Mouse (Mus musculus) adrenal gland, postnatal 10 days (tissue): ENCODE measurements at regions not wholly inside any gene's neighbourhood (a gene's known extent, or its start where the extent isn't known, plus 50 kb on each side); places are given as distances from the start of the nearest gene placed in this dataset.

Experiments
- DNase-seq: peaks from one replicate; pipeline ENCODE4 v3.0.0; 2021; ENCODE audit warnings: mixed read lengths

DNA sequence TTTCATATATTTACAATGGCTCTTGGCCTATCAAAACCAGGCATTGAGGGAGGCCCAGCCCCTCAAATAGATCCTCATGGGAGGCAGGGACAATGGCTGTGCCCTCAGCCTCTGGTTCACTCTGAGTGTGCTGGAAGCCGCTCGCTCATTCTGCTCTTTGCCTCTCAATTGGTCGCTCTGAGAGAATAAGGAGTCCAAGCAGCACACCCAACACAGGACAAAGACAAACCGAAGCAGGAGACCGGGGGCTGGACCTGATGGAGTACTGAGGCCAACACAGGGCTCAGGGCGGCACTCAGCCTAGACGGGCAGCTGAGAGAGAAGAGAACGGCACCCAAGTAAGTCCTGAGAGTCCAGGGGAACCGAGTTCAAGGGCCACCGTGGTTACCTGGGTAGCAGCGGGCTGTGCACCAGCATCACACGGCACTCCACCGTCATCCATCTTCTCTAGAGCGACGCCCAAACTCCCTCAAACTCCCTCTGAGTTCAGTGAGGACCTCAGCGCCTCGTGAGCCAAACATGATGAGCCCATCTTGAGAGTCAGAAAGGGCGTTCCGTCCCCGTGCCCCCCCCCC lies 145.8 kb downstream of the Setd4 start:
- no peak for DNase-seq

GRCm38 (mm10) chr16:93456706-93457425 lies 147.0 kb downstream of the Setd4 start:
- peak; percentile 13 for DNase-seq

DNA sequence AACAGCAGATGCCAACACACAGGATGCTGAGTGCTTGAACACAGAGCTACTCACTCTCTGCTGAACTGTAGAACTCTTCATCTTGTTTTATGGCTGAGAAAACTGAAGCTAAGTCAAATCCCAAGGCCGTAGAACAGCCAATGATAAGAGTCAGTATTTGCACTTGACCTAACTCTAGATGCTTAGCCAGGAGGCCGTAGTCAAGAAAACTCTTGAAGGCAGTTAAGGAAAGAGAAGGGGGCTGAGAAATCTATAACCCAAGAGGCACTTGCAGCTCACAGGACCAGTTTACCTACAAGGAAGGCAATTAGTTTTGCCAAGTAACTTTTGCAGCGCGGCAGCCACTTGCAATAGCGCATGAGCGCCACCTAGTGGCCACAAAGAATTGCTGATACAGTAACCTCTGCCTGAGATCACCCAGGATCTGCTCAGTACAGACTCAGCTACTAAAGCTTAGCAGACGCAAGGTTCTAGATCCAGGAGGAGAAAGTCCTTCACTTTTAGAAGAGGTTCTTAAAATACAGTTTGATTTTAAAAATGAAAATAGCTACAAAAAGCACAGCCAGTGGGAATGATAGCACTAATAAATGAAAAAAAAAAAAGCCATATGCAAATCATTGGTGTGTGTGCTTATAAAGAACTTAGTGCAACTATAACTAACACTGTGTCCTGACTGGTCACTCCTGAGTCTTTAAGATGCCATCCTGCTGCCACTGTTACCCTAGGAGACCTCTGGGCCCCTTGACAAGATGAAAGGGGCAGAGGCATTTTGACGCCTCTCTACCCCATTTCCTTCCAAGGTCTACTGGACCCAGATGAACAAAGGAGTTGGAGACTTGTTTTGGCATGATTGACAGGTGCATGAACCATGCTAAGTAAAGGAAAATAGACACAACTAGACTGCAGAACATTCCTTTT lies 149.5 kb downstream of the Setd4 start:
- peak; percentile 91 for DNase-seq

DNA sequence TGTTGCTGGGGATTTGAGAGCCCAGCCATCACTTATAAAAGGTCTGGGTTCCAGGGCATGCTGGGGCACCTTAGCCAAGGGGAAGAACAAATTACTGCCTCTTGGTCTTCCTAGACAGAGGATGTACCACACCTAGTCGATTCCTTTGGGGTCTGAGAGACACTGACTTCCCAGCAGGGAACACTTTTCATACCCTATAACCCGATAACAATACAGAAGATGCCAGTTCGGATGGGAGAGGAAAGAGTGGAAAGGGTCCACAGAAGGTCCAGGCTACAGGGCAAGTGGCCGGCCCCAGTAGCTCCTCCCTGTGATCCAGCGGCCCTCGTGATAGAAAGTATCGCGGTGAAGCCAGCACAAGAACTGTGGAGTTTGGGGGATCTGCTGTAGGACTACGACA lies 150.8 kb downstream of the Setd4 start:
- DNase-seq = no peak

GRCm38 (mm10) chr16:93450896-93451295 lies 153.0 kb downstream of the Setd4 start:
- no peak for DNase-seq

- DNase-seq = no peak
These were observed 153.9 kb downstream of the Setd4 start for GRCm38 (mm10) chr16:93449925-93450324.

DNA sequence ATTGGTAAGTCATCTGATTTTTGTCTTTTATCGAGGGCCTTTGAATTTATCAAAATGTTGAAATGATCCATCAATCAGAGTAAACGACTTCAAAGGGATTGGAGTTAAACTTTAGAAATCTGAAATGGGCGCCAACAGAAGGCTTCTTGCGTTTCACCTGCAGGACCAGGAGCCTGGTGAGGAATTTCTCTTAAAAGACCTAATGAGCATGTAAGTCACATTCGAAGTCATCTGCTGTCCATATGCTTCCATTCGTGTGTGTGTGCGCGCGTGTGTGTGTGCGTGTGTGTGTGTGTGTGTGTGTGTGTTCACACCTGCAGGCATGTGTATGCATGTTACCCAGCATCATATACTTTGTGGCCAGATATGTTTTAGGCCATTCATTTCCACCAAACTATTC lies 155.7 kb downstream of the Setd4 start:
- DNase-seq = no peak

GRCm38 (mm10) chr16:93446970-93447369 lies 156.9 kb downstream of the Setd4 start:
- DNase-seq = no peak

DNA sequence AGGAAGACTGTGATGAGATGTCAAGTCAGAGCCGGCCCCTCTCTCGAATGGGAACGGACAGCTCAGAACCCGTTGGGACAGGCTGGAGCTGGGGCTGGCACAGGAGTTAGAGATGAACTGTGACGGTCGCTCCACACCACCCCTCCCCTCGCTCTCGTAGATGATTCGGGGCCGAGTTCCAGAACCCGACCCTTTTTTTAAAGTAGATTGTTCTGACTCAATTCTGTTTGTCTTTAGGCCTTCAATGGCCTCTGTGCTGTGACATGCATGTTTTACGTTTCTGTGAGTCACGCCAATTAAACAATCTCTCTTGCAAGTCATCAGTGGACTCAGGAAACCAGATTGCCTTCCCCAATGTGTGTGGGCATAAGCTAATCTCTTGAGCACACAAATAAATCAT lies 157.7 kb downstream of the Setd4 start:
- DNase-seq = no peak

DNA sequence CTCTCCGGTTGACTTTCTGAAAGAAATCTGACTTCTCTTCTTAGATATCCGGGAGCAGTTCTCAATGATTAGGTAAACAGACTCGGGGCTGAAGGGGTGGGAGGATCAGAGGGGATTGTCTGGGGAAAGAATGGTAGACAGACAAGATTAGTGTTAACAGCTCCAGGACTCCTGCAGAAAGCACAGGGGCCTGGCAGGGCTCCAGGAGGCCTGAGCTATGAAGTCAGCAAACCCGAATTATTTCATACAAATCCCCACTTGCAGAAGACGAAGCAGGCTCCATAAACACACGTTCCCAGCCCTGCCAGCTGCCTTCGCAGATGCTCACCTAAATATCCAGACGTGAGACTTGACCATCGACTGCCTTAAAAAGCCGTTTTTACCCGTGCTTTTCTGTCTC lies 161.0 kb downstream of the Setd4 start:
- peak; percentile 32 for DNase-seq

GRCm38 (mm10) chr16:93437608-93438425 lies 166.0 kb downstream of the Setd4 start:
- no peak for DNase-seq

DNA sequence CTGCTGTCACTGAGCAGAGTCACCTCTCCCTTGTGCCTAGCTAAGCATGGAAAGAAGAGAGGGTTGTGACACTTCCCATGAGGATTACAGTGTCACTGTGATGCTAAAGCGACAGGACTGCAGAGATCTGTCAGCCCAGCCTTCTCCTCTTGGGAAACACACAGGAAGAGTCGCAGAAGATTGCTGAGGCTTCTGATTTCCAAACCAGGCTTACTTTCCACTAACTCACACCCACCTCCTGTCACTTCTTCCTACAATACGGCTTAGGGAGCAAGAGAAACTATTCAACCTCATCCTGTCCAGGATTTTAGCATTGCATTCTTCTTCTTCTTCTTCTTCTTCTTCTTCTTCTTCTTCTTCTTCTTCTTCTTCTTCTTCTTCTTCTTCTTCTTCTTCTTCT lies 167.1 kb downstream of the Setd4 start:
- DNase-seq = no peak

DNA sequence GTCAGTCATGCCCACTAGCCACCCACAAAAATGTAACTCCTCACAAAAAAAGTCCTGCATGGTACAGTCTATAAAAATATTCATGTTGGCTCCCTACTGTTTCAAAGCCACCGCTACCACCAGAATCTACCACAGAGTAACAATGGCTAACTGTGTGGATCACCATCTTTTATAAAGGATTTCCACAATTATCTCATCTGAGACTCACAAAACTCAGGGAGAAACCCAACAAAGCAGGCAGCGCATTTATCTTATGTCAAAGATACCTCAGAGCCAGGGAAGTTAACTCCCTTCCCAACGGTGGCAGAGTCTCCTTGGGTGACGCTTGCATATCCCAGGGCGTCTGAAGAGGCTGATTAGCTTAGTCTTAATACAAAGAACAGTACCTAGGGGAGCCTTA lies 172.5 kb downstream of the Setd4 start:
- no peak for DNase-seq

DNA sequence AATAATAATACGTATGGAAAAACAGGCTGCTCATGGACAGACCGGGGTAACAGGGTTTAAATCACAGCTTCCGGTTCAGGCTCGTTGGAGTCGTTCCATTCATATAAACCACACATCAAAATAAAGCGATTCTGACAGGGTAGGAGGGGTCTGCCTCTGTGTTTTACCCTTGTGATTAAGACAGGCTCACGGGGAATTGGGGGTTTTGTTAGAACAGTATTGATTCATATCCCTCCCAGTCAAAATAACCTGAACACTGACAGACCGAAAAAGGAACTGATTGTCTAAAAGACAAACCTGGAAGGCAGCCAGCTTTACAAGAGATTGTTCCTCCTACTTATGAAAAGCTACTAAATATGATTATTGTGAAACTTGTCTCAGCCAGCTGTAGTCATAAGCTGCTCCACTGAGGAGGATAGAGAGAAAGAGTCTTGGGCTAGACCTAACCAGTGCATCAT lies 174.5 kb downstream of the Setd4 start:
- no peak for DNase-seq

DNA sequence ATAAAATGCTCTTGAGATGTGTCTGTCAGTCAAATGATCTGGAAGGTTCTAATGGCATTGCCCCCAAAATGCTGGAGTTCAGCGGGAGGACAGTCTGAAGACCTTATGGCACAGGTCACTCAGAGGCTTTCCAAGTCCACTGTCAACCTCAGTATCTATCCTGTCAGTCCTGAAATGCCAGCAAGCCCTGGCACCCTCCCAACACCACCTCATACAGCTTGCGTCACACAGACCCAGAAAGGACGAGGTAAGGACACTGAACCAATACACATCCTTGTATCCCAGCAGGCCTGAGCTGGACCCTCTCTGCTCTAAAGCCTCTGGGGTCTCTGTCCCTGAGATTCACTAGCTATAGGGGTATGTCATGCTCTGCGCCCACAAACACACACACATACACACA lies 176.6 kb downstream of the Setd4 start:
- DNase-seq = peak; percentile 22

DNA sequence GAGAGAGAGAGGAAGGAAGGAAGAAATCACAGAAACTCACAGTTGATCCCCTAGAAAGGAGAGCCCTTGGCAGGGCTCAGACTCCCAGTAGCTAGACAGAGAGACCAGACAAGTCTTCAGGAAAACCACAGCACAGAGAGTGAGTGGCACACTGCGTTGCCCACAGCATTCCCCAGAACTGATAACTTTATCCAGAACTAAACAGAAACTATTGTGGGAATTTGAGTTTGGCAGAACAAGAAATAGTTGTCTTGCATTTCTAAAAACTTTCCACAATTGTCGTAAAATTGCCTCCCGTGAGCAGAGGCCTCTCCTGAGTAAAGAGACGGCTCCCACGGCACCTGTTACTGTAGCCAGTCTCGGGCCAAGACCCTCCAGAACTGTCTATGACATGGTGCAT lies 178.1 kb downstream of the Setd4 start:
- DNase-seq = no peak

DNA sequence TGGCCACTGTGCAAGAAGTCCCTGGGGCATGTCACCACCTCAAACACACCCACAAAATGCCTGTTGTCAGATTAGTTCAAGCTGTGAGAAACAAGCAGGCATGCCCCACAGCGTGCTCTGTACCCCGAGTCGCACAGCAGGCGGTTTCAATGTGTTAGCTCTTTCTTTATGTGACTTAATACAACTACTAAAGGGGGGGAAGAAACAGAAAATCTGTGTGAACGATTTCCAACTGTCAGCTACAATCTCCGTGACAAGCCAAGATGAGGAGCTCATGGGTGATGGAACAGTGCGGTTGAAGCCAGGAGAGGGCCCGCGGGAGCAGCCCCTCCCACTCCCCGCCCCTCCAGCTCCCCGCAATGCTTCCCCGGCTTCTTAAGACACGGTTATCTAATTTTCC lies 180.7 kb downstream of the Setd4 start:
- no peak for DNase-seq

DNA sequence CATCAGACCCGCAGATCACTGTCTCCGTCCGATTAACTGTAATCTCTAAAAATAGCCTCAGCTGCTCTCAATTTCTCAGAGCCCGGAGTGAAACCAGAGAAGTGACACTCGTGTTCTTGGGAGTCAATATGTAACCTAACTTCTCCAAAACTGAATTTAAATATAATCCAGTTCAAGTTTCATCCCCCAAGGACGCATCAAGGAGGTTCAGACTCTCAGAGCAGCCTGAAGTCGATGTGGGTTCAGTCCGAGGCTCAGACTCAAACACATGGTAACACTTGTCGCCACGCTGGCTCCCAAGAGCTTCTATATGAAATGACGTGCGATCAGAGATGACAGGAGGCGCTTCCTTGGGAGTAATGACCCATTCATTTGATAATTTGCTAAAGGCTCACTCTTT lies 181.6 kb downstream of the Setd4 start:
- DNase-seq = no peak

- DNase-seq = no peak
These were observed 185.6 kb downstream of the Setd4 start for GRCm38 (mm10) chr16:93418246-93418645.

DNA sequence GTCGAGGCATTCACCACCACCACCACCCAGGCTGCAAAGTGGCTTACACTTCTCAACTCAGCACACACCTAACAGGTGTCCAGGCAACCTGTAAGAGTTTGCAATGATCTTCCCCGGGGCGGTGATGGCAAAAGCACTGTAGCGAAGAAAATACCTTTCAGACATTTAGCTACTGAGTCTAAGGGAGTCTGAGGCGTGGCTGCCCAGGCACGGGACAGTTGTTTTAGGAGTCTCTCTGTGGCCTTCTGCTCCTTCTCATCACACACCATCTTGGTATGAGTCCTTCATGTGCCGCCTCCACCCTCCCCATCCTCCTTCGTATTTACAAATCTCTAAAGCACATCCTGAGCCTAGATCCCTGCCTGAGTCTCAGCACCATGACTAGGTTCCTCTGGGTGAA lies 186.0 kb downstream of the Setd4 start:
- no peak for DNase-seq

DNA sequence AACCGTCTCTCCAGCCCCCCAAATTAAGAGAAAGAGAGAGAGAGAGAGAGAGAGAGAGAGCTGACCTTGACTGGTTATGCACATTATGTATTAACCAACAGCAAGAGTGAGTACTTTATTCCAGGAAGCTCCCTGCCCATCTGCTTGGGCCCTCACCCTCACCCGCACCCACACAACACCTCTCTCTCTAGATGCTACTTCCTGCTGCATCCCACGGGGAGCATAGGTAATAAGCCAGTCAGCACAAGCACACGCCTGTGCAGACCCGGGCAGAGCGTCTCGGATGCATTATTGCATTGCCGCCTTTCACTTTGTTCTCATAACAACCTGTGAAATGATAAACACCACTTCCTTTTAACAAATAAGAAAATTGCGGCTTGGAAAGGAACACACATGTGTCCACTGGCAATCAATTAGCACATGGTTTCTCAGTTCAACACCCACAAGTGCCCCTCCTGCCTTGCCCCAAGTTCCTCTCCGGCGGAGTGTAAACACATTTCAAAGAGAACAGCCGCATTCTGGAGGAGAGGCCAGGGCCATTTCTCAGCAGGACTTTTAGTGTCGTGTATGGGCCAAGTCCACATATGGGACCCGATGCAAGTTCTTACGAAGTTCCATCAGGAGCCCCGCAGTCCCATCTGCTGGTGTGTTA lies 211.7 kb downstream of the Setd4 start:
- DNase-seq = no peak
